Mouse (Mus musculus): ENCODE results near the gene Numbl. TPM values are rescaled to one million over a fixed set of nuclear protein-coding genes. Genes with fewer than 3 reads are reported as not detected.

Numbl gene
- total RNA-seq, 1 experiment = 14.1 TPM

- Histone ChIP-seq H3K9me3 (ENCODE audit: control insufficient read depth, insufficient read depth, low read depth, low read length) (no peaks in the 10 kb centered on the region), H3K36me3 (ENCODE audit: control insufficient read depth, insufficient read depth, low read length, poor library complexity, severe bottlenecking) (no peaks in the 10 kb centered on the region), H3K4me1 (ENCODE audit: control insufficient read depth in 2 of 2, insufficient read depth in 2 of 2, low read length in 2 of 2, poor library complexity in 1 of 2) (no peaks in the 10 kb centered on the region; a peak in 1 of 4 replicates), H3K9ac (ENCODE audit: insufficient read depth, low read depth, low read length, poor library complexity, severe bottlenecking) (no peak overlapping the region), H3K27ac (ENCODE audit: insufficient read depth, low read depth, low read length, poor library complexity, severe bottlenecking) (no peak overlapping the region), H3K4me3 (ENCODE audit: insufficient read depth in 1 of 2, low read depth in 1 of 2, low read length in 2 of 2, poor library complexity in 1 of 2, severe bottlenecking in 1 of 2) (no peak overlapping the region)
- in situ Hi-C loops (cut with MboI; ENCODE audit: low sequenced_read_pairs in 2 of 2, unreplicated experiment in 2 of 2) = loop anchor here in 1 of 2 experiments (25.0 kb wide), 1 partner anchor 399 kb away; the partner anchor contains the start of gene Zfp607b
- no peak for DNase-seq (ENCODE audit: low read depth, low spot score)
- TF ChIP-seq HCFC1 (IDR thresholded peaks at IDR 0.05; ENCODE audit: borderline replicate concordance, insufficient read depth, low read length) (no peak), CHD2 (IDR thresholded peaks at IDR 0.05; ENCODE audit: low read depth, low read length) (no peak), ZC3H11A (IDR thresholded peaks at IDR 0.05; ENCODE audit: borderline replicate concordance, low read depth, low read length) (0 out of 2 replicates have a peak, but pooled peaks have one; percentile 50)
Observed at GRCm38 (mm10) chr7:27288732-27289131, 30.5 kb downstream of the Numbl start.

- no peaks in the 10 kb centered on the region; a peak in 1 of 4 replicates for H3K4me1 ChIP-seq (ENCODE audit: control insufficient read depth in 2 of 2, insufficient read depth in 2 of 2, low read length in 2 of 2, poor library complexity in 1 of 2)
- in situ Hi-C loops (cut with MboI; ENCODE audit: low sequenced_read_pairs in 2 of 2, unreplicated experiment in 2 of 2) = loop anchor here (5.0 to 25.0 kb wide), 2 partner anchors 112 to 397 kb away; partner anchors contain the start of gene Zfp607b (in 1 of the 2)
- TF ChIP-seq CHD2 (IDR thresholded peaks at IDR 0.05; ENCODE audit: low read depth, low read length) = no peak
- peak; percentile 57; the same call in 1 of the 2 replicates for TF ChIP-seq ZC3H11A (IDR thresholded peaks at IDR 0.05; ENCODE audit: borderline replicate concordance, low read depth, low read length)
- H3K4me3 ChIP-seq (ENCODE audit: insufficient read depth in 1 of 2, low read depth in 1 of 2, low read length in 2 of 2, poor library complexity in 1 of 2, severe bottlenecking in 1 of 2) = no peak overlapping the region
- H3K9ac ChIP-seq (ENCODE audit: insufficient read depth, low read depth, low read length, poor library complexity, severe bottlenecking) = no peak overlapping the region
- H3K36me3 ChIP-seq (ENCODE audit: control insufficient read depth, insufficient read depth, low read length, poor library complexity, severe bottlenecking) = no peaks in the 10 kb centered on the region
- DNase-seq (ENCODE audit: low read depth, low spot score) = no peak
- H3K9me3 ChIP-seq (ENCODE audit: control insufficient read depth, insufficient read depth, low read depth, low read length) = no peaks in the 10 kb centered on the region
- no peak overlapping the region for H3K27ac ChIP-seq (ENCODE audit: insufficient read depth, low read depth, low read length, poor library complexity, severe bottlenecking)
Observed at GRCm38 (mm10) chr7:27290555-27290954, 32.3 kb downstream of the Numbl start.

GRCm38 (mm10) chr7:27291795-27292466 lies 33.7 kb downstream of the Numbl start:
- H3K9ac ChIP-seq (ENCODE audit: insufficient read depth, low read depth, low read length, poor library complexity, severe bottlenecking) = no peak overlapping the region
- DNase-seq (ENCODE audit: low read depth, low spot score) = no peak
- H3K9me3 ChIP-seq (ENCODE audit: control insufficient read depth, insufficient read depth, low read depth, low read length) = no peaks in the 10 kb centered on the region
- no peaks in the 10 kb centered on the region for H3K4me1 ChIP-seq (ENCODE audit: control insufficient read depth in 2 of 2, insufficient read depth in 2 of 2, low read length in 2 of 2, poor library complexity in 1 of 2)
- H3K27ac ChIP-seq (ENCODE audit: insufficient read depth, low read depth, low read length, poor library complexity, severe bottlenecking) = no peak overlapping the region
- no peaks in the 10 kb centered on the region for H3K36me3 ChIP-seq (ENCODE audit: control insufficient read depth, insufficient read depth, low read length, poor library complexity, severe bottlenecking)
- in situ Hi-C loops (cut with MboI; ENCODE audit: low sequenced_read_pairs in 2 of 2, unreplicated experiment in 2 of 2) = loop anchor here (5.0 to 25.0 kb wide), 2 partner anchors 110 to 395 kb away; partner anchors contain the start of gene Zfp607b (in 1 of the 2)
- H3K4me3 ChIP-seq (ENCODE audit: insufficient read depth in 1 of 2, low read depth in 1 of 2, low read length in 2 of 2, poor library complexity in 1 of 2, severe bottlenecking in 1 of 2) = no peak overlapping the region
- TF ChIP-seq ZNF384 (IDR thresholded peaks at IDR 0.05; ENCODE audit: low read depth, low read length) (no peak), HCFC1 (IDR thresholded peaks at IDR 0.05; ENCODE audit: borderline replicate concordance, insufficient read depth, low read length) (no peak), MAFK (IDR thresholded peaks at IDR 0.05; ENCODE audit: insufficient read depth, low read depth, low read length) (no peak)

GRCm38 (mm10) chr7:27295956-27296355 lies 37.7 kb downstream of the Numbl start:
- peaks cover 0 to 5% of the 10 kb centered on the region in 2 experiments; a peak in 1 of 4 replicates for H3K4me1 ChIP-seq (ENCODE audit: control insufficient read depth in 2 of 2, insufficient read depth in 2 of 2, low read length in 2 of 2, poor library complexity in 1 of 2)
- H3K9ac ChIP-seq (ENCODE audit: insufficient read depth, low read depth, low read length, poor library complexity, severe bottlenecking) = no peak overlapping the region
- no peak overlapping the region for H3K27ac ChIP-seq (ENCODE audit: insufficient read depth, low read depth, low read length, poor library complexity, severe bottlenecking)
- TF ChIP-seq MAFK (IDR thresholded peaks at IDR 0.05; ENCODE audit: insufficient read depth, low read depth, low read length) (no peak), ZNF384 (IDR thresholded peaks at IDR 0.05; ENCODE audit: low read depth, low read length) (no peak), HCFC1 (IDR thresholded peaks at IDR 0.05; ENCODE audit: borderline replicate concordance, insufficient read depth, low read length) (no peak)
- no peak overlapping the region for H3K4me3 ChIP-seq (ENCODE audit: insufficient read depth in 1 of 2, low read depth in 1 of 2, low read length in 2 of 2, poor library complexity in 1 of 2, severe bottlenecking in 1 of 2)
- no peaks in the 10 kb centered on the region for H3K36me3 ChIP-seq (ENCODE audit: control insufficient read depth, insufficient read depth, low read length, poor library complexity, severe bottlenecking)
- no peak for DNase-seq (ENCODE audit: low read depth, low spot score)
- in situ Hi-C loops (cut with MboI; ENCODE audit: low sequenced_read_pairs in 2 of 2, unreplicated experiment in 2 of 2) = loop anchor here in 1 of 2 experiments (25.0 kb wide), 1 partner anchor 391 kb away; the partner anchor contains the start of gene Zfp607b
- H3K9me3 ChIP-seq (ENCODE audit: control insufficient read depth, insufficient read depth, low read depth, low read length) = no peaks in the 10 kb centered on the region

- TF ChIP-seq MAFK (IDR thresholded peaks at IDR 0.05; ENCODE audit: insufficient read depth, low read depth, low read length) (no peak), ZC3H11A (IDR thresholded peaks at IDR 0.05; ENCODE audit: borderline replicate concordance, low read depth, low read length) (no peak), HCFC1 (IDR thresholded peaks at IDR 0.05; ENCODE audit: borderline replicate concordance, insufficient read depth, low read length) (no peak), ZNF384 (IDR thresholded peaks at IDR 0.05; ENCODE audit: low read depth, low read length) (no peak), CHD2 (IDR thresholded peaks at IDR 0.05; ENCODE audit: low read depth, low read length) (no peak)
Observed at GRCm38 (mm10) chr7:27296518-27296917, 38.3 kb downstream of the Numbl start.

More at GRCm38 (mm10) chr7:27296518-27296917, 38.3 kb downstream of the Numbl start:
- no peak for DNase-seq (ENCODE audit: low read depth, low spot score)
- no peak overlapping the region for H3K27ac ChIP-seq (ENCODE audit: insufficient read depth, low read depth, low read length, poor library complexity, severe bottlenecking)
- no peaks in the 10 kb centered on the region for H3K36me3 ChIP-seq (ENCODE audit: control insufficient read depth, insufficient read depth, low read length, poor library complexity, severe bottlenecking)
- H3K4me3 ChIP-seq (ENCODE audit: insufficient read depth in 1 of 2, low read depth in 1 of 2, low read length in 2 of 2, poor library complexity in 1 of 2, severe bottlenecking in 1 of 2) = no peak overlapping the region
- no peaks in the 10 kb centered on the region for H3K9me3 ChIP-seq (ENCODE audit: control insufficient read depth, insufficient read depth, low read depth, low read length)
- in situ Hi-C loops (cut with MboI; ENCODE audit: low sequenced_read_pairs in 2 of 2, unreplicated experiment in 2 of 2) = loop anchor here in 1 of 2 experiments (25.0 kb wide), 1 partner anchor 391 kb away; the partner anchor contains the start of gene Zfp607b
- no peak overlapping the region for H3K9ac ChIP-seq (ENCODE audit: insufficient read depth, low read depth, low read length, poor library complexity, severe bottlenecking)
- H3K4me1 ChIP-seq (ENCODE audit: control insufficient read depth in 2 of 2, insufficient read depth in 2 of 2, low read length in 2 of 2, poor library complexity in 1 of 2) = peaks cover 0 to 5% of the 10 kb centered on the region in 2 experiments; a peak in 1 of 4 replicates
